Mouse (Mus musculus) MEL (cell line): ENCODE measurements around the gene Phykpl.

Experiments
- CTCF ChIP-seq, 3 experiments: IDR thresholded peaks in 2 of 3; conservative IDR thresholded peaks in 1 of 3; 2 replicates each; pipeline ENCODE4 v1.5.1; 2011 to 2012; ENCODE audit warnings: low read length in 3 of 3, low read depth in 2 of 3, mild to moderate bottlenecking in 2 of 3, improper control_type of control experiment in 1 of 3, inconsistent platforms in 1 of 3, mixed read lengths in 1 of 3, moderate library complexity in 1 of 3; ENCODE audit not compliant: control insufficient read depth in 1 of 3, insufficient read depth in 1 of 3, poor library complexity in 1 of 3, severe bottlenecking in 1 of 3
- ELF1 ChIP-seq: IDR thresholded peaks from 2 replicates; pipeline ENCODE4 v1.6.1; 2014; ENCODE audit warnings: low read depth, mild to moderate bottlenecking, inconsistent platforms, low read length, improper control_type of control experiment, moderate library complexity
- EP300 ChIP-seq, 2 experiments: IDR thresholded peaks; 2 replicates each; pipeline ENCODE4 v1.6.1; 2011; ENCODE audit warnings: improper control_type of control experiment in 2 of 2, low read length in 2 of 2, low read depth in 1 of 2, mild to moderate bottlenecking in 1 of 2
- HCFC1 ChIP-seq: IDR thresholded peaks from 2 replicates; pipeline ENCODE4 v1.6.1; 2012; ENCODE audit warnings: low read depth, mild to moderate bottlenecking, inconsistent platforms, low read length, improper control_type of control experiment, moderate library complexity
- MAFK ChIP-seq: IDR thresholded peaks from 2 replicates; pipeline ENCODE4 v1.6.1; 2011; ENCODE audit warnings: low read depth, mild to moderate bottlenecking, low read length, improper control_type of control experiment, borderline replicate concordance
- POLR2A ChIP-seq, 2 experiments: IDR thresholded peaks; 2 replicates each; pipeline ENCODE4 v1.6.1; 2011 to 2012; ENCODE audit warnings: low read length in 2 of 2, mild to moderate bottlenecking in 2 of 2, control low read depth in 1 of 2, improper control_type of control experiment in 1 of 2, low read depth in 1 of 2, moderate library complexity in 1 of 2; ENCODE audit not compliant: control insufficient read depth in 1 of 2, insufficient read depth in 1 of 2, poor library complexity in 1 of 2
- RCOR1 ChIP-seq: IDR thresholded peaks from 2 replicates; pipeline ENCODE4 v1.6.1; 2012; ENCODE audit warnings: low read depth, mild to moderate bottlenecking, inconsistent platforms, low read length, improper control_type of control experiment
- SMC3 ChIP-seq: IDR thresholded peaks from 2 replicates; pipeline ENCODE4 v1.6.1; 2011; ENCODE audit warnings: low read depth, low read length, improper control_type of control experiment
- TAL1 ChIP-seq: IDR thresholded peaks from 2 replicates; pipeline ENCODE4 v1.6.1; 2012; ENCODE audit warnings: mild to moderate bottlenecking, inconsistent platforms, low read length, moderate library complexity, mixed read lengths
- TBP ChIP-seq: IDR thresholded peaks from 2 replicates; pipeline ENCODE4 v1.8.0; 2011; ENCODE audit warnings: low read depth, low read length, improper control_type of control experiment
- TCF12 ChIP-seq: IDR thresholded peaks from 2 replicates; pipeline ENCODE4 v1.6.1; 2014; ENCODE audit warnings: low read depth, mild to moderate bottlenecking, inconsistent platforms, low read length, improper control_type of control experiment, moderate library complexity

DNA sequence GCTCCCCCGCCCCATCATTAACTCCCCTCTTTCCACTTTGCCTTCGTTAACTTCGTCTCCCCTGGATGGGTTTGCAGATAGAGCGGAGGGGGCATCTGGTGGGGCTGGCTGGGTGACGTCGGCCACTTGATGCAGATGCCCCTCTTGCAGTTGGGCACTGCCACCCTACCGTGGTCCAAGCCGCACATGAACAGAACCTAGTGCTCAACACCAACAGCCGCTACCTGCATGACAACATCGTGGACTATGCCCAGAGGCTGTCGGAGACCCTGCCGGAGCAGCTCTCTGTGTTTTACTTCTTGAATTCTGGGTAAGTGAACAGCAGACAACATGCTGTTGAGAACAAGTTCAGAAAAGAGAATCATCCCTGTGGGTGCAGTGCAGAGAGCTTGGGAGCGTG, 1.9 kb downstream of the Phykpl start:
- no peak for TF ChIP-seq CTCF (IDR thresholded peaks at IDR 0.05 in 2 of 3, conservative IDR thresholded peaks at IDR 0.05 in 1 of 3; ENCODE audit: control insufficient read depth in 1 of 3, insufficient read depth in 1 of 3, low read depth in 2 of 3, low read length in 3 of 3, poor library complexity in 1 of 3, severe bottlenecking in 1 of 3)
- TF ChIP-seq ELF1: no peak
- no peak for TF ChIP-seq TAL1
- TF ChIP-seq MAFK: no peak
- TF ChIP-seq EP300 (IDR thresholded peaks at IDR 0.05; ENCODE audit: low read depth in 1 of 2, low read length in 2 of 2): no peak
- no peak for TF ChIP-seq SMC3
- TF ChIP-seq TCF12: no peak
- TF ChIP-seq POLR2A (IDR thresholded peaks at IDR 0.05; ENCODE audit: control insufficient read depth in 1 of 2, insufficient read depth in 1 of 2, low read depth in 1 of 2, low read length in 2 of 2, poor library complexity in 1 of 2): no peak
- no peak for TF ChIP-seq HCFC1
- no peak for TF ChIP-seq TBP
- TF ChIP-seq RCOR1: no peak
